ENCODE assay signal across 8 mouse cellular contexts in the genomic region with DNA sequence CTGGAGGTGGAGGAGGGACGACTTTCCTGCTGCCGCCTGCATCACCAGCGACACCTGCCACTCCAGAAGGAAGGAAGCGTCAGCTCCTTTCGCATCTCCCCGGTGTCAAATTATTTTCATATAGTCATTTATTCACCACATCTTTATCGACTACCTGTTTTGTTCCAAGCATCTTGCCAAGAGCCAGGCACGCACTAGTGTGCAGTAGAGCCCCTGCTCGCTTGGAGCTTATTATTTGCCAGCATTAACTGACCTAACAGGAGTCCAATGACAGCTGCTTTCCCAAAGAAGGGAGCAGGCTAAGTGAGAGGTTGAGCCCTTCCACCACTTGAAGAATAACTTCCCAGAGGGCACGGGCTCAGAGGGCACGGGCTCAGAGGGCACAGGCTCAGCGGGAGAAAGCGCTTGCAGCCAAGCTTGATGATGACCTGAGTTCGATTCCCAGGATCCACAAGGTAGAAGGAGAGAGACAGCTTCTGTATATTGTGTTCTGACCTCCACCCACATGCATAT. TPM values are rescaled to one million over a fixed set of nuclear protein-coding genes. Genes with fewer than 3 reads are reported as not detected.
DNase-seq lines count a peak whose midpoint lies in the region; ATAC-seq and TF ChIP-seq lines count a peak whose summit lies in the region.

Gene Cyfip2, minus strand, starts transcription at position 337 of the 513 bp plus-strand sequence.

- H3K4me2 ChIP-seq in intestine, postnatal 0 days (replicated peaks; ENCODE audit: low read depth): peak within 1 kb of the TSS; percentile 94
- H3K4me2 ChIP-seq in limb, embryonic 15.5 days: peak within 1 kb of the TSS; percentile 97

- peaks cover 3% of the 10 kb centered on the region for H3K4me1 ChIP-seq in bone marrow, adult 2 months (ENCODE audit: control insufficient read depth, insufficient read depth, low read length)
- H3K4me1 ChIP-seq in intestine, postnatal 0 days (replicated peaks; ENCODE audit: control insufficient read depth, insufficient read depth, low read length): no peaks in the 10 kb centered on the region
- H3K4me1 ChIP-seq in limb, embryonic 15.5 days: peaks cover 29% of the 10 kb centered on the region

- no peak for DNase-seq in frontal cortex, adult 2 months (ENCODE audit: extremely low spot score in 1 of 2, low spot score in 1 of 2)
- DNase-seq in frontal cortex, postnatal 36 days (ENCODE audit: low spot score in 2 of 2): no peak
- DNase-seq in heart, adult 11 months: peak; percentile 86
- DNase-seq in retina, postnatal 1 day: peak; percentile 70
- DNase-seq in gastrocnemius, postnatal 10 days: no peak

- TF ChIP-seq CTCF in bone marrow, adult 2 months (IDR thresholded peaks at IDR 0.05; ENCODE audit: control insufficient read depth, insufficient read depth, low read length): peak; percentile 5; the same call in 1 of the 2 replicates
- no peak for TF ChIP-seq CTCF in intestine, postnatal 0 days (IDR thresholded peaks at IDR 0.05; ENCODE audit: low read depth)

- peak within 1 kb of the TSS; percentile 43; the same call in 1 of the 2 replicates for H3K9ac ChIP-seq in intestine, postnatal 0 days (ENCODE audit: low read depth, low read length)
- H3K9ac ChIP-seq in limb, embryonic 15.5 days: peak within 1 kb of the TSS; percentile 31

- no peaks in the 10 kb centered on the region for H3K36me3 ChIP-seq in intestine, postnatal 0 days (ENCODE audit: control insufficient read depth, insufficient read depth)
- no peaks in the 10 kb centered on the region for H3K36me3 ChIP-seq in limb, embryonic 15.5 days

- no peak for TF ChIP-seq POLR2A in bone marrow, adult 2 months (IDR thresholded peaks at IDR 0.05; ENCODE audit: borderline replicate concordance, control insufficient read depth, low read depth, low read length)

- peaks cover 11% of the 10 kb centered on the region for H3K27me3 ChIP-seq in intestine, postnatal 0 days (replicated peaks; ENCODE audit: control insufficient read depth, insufficient read depth, low read length)
- H3K27me3 ChIP-seq in limb, embryonic 15.5 days: peaks cover 12% of the 10 kb centered on the region; the same call in 1 of the 2 replicates

- 7% methylated on average over 14 of the region's 14 CpGs for WGBS in bone marrow, adult 2 months
- WGBS in intestine, postnatal 0 days: 8% methylated on average over 12 of the region's 14 CpGs
- 7% methylated on average over 14 of the region's 14 CpGs for WGBS in limb, embryonic 15.5 days

- peak within 1 kb of the TSS; percentile 97 for H3K4me3 ChIP-seq in bone marrow, adult 2 months (replicated peaks; ENCODE audit: control insufficient read depth, low read depth, low read length)
- H3K4me3 ChIP-seq in intestine, postnatal 0 days (ENCODE audit: low read depth, low read length): peak within 1 kb of the TSS; percentile 54
- H3K4me3 ChIP-seq in limb, embryonic 15.5 days: peak within 1 kb of the TSS; percentile 62

- no peak for ATAC-seq in intestine, postnatal 0 days
- no peak for ATAC-seq in limb, embryonic 15.5 days (ENCODE audit: insufficient number of reproducible peaks, low FRiP score, low TSS enrichment, low read depth)

- H3K27ac ChIP-seq in bone marrow, adult 2 months (ENCODE audit: control insufficient read depth, insufficient read depth, low read depth, low read length, poor library complexity): peak within 1 kb of the TSS; percentile 94
- no peak within 1 kb of the TSS for H3K27ac ChIP-seq in intestine, postnatal 0 days (ENCODE audit: low read depth, low read length)
- no peak within 1 kb of the TSS for H3K27ac ChIP-seq in limb, embryonic 15.5 days

- H3K9me3 ChIP-seq in intestine, postnatal 0 days (ENCODE audit: control insufficient read depth): no peaks in the 10 kb centered on the region
- H3K9me3 ChIP-seq in limb, embryonic 15.5 days: no peaks in the 10 kb centered on the region

RNA-seq across cellular contexts. Expression of gene Cyfip2, which starts in this region (rescaled TPM):
- 211 and 223 TPM in 2 replicates for polyA plus RNA-seq in frontal cortex, adult 2 months (2012; rRNA removed)
- 13.4 and 32.6 TPM in 2 replicates for polyA plus RNA-seq in bone marrow, adult 2 months (2011; ENCODE audit: insufficient read depth, insufficient read length, low replicate concordance, missing spikeins)
- polyA plus RNA-seq in intestine, postnatal 0 days (2015; fragmentation: Nextera tagmentation; extraction: Ambion mirVana): 1.9 and 2.0 TPM in 2 replicates
- polyA plus RNA-seq in limb, embryonic 15.5 days (2015; fragmentation: Nextera tagmentation; extraction: Ambion mirVana): 5.4 and 5.8 TPM in 2 replicates
- total RNA-seq in gastrocnemius, postnatal 10 days (2021): 1 to 10 TPM in 1 of 2 experiments, under 1 TPM in 1; 0.87 to 4.3 TPM

Comparison
In these comparisons a context has a peak if more than half of its experiments do, and no peak if none do; other contexts are left out.
1. DNase-seq: peak in heart, adult 11 months (single experiment) and retina, postnatal 1 day (single experiment); none in frontal cortex, adult 2 months (0 of 2), frontal cortex, postnatal 36 days (0 of 2) and gastrocnemius, postnatal 10 days (single experiment).
2. Peak in every context shown above with its lines, with median percentiles within 50 percentile points of each other: H3K4me3 ChIP-seq.